Mouse (Mus musculus) kidney, postnatal 14 days (tissue): ENCODE measurements around the gene Wrap73.

Source experiments
- DNase-seq: peaks from one replicate; pipeline ENCODE4 v3.0.0; 2022; ENCODE audit warnings: mixed read lengths

Gene Wrap73

DNA sequence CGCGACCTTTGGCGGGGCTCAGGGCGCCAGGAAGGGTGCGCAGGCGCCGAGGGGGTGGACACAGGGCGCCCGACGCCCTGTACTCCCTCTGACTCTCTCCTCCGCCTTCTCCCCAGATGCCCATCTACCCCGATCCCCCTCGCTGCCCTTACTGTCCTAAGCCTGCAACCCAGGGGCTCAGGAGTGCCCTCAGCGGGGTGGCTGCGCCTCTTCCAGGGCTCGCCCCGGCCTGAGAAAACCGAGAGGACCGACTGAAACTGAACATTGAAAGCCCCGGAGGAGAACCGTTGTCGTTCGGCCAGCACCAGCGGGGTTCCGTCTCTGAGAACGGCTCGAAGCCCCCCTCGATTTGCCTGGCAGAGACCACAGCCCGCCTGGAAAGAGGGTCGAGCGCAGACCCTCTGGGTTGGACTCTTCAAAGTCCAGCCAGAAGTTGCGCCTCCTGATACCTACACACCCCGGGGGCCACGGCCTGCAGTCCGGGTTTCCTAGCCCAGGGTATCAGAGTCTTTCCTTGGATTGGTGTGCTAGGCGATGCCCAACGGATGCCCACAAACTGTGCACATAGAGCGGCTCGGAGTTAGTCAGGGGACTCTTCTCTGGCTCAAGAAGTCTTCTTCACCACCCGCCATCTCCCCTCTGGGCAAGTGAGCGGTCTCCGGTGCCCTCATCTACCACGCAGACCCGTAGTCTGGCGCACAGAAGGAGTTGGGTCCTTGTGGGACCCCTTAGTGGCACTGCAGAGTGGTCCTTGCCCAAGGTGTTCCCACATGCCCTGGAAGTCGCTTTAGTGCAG is 1.8 kb upstream of the Wrap73 start:
- DNase-seq = no peak

DNA sequence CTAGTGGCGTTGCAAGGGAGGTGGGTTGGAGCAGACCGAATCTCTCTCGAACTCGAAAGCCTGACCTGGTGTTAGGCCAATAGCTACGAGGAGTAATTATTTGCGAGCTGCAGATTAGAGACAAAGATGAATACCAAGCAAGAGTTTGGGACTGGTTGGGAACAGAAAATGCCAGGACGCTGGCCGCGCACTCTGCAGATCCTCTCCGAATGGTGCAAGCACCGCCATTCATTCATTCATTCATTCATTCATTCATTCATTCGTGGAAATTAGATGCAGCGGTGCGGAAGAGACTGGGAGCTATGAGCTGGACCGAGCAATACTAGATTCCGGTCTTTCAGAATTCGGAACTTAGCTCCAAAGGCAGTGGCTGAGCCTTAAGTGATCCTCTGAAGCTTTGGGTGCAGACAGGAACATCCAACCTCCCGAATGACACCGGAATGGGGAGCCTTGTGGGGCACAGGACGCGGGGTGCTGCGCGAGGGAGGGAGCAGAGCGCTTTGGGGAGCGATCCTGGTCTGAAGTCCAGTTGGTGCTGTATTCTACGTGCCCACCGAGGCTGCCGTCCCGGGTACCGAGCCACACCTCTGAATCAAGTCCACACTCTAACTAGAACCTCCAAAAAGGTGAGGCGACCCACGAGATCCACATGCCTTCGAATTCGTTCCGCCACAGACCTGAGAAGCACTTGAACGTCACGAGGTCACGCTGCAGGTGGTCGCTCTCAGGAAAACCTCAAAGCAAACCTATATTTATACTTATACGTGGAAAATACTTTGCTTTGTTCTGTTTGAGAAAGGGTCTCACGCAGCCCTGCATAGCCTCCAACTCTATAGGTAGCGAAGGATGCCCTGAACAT is 934 bp upstream of the Wrap73 start:
- DNase-seq = no peak

DNA sequence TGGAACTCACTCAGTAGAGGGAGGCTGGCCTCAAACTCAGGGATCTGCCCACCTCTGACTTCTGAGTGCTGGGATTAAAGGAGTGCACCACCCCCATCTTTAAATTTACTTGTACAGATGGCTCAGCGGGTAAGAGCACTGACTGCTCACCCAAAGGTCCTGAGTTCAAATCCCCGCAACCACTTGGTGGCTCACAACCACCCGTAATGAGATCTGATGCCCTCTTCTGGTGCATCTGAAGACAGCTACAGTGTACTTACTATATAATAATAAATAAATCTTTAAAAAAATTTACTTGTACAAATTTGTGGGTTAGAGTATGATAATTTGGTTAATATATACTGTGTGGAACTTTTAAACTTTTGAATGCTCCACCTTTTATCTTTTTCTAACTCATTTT is 2.5 kb downstream of the Wrap73 start:
- no peak for DNase-seq

DNA sequence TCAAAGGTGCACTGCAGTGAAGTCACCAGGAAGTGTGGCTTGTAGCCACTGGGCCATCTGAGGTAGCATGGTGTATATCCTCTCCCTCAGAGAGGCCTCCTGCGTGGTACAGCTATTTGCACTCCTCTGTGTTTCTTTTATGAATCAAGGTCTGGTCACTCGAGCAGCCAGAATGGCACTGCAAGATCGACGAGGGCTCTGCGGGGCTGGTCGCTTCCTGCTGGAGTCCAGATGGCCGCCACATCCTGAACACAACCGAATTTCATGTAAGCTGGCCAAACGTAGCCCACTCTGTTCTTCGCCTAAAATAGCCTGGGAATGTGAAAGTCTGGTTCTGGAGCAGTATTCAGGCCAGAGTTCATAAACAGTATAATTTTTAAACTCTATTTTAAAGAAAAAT is 4.2 kb downstream of the Wrap73 start:
- no peak for DNase-seq

DNA sequence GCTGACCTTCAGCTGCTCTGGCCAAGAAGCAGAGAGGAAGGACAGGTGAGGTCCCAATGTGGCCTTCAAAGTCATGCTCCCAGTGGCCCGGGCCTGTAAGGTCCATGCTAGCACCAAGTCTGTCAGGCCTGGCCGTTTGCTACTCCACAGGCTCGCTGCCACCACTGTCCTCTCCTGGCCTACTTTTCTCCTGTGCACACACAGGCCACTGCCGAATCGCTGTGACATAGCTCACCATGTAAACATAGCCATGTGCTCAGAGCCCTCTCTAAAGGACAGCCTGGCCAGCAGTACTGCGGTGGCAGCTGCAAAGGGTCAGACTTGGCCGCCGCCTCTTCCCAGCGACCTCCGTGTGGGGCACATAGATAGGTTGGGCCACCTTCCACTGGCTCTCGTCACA is 11.9 kb downstream of the Wrap73 start:
- DNase-seq = no peak

DNA sequence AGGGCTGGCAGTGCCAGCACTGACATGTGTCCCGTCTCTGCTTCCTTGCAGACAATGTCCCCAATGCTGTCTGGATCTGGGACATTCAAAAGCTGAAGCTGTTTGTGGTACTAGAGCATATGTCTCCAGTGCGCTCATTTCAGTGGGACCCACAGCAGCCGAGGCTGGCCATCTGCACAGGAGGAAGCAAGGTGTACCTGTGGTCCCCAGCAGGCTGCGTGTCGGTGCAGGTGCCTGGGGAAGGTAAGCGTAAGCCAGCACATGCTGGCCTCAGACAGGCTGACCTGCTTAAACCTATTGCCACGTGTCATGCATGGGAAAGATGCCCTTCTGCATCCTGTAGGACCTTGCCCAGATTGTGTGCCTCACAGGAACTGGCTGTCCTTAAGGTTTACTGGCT is 13.9 kb downstream of the Wrap73 start:
- no peak for DNase-seq

DNA sequence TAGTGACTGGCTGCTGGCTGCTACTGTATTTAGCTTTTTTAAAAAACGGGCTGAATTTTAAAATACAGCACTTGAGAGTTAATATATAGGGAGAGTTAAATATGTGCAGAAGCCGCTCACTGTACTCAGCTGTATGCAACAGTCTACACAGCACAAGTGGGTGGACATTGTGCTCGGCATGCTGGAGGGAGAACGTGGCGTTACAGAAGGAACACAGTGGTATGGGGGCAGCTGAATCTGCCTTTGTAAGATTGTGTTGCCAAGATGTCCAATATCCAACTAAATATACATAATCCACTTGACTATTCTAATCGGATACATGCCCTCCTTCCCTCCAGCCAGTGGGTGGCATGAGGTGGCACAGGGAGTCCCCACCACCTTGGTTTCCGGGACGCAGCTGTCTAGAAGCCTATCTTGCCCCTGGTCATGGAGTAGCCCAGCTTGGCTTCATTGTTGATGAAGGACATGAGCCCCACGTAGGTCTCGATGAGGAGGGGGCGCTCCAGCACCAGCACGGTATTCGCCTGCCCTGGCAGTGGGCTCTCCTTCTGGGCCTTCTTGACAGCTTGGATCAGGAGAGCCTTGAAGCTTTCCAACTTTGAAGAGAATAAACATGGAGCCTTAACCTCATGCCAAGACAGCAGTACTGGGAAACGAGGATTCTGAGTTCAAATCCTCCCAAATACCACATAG is 15.9 kb downstream of the Wrap73 start:
- no peak for DNase-seq

DNA sequence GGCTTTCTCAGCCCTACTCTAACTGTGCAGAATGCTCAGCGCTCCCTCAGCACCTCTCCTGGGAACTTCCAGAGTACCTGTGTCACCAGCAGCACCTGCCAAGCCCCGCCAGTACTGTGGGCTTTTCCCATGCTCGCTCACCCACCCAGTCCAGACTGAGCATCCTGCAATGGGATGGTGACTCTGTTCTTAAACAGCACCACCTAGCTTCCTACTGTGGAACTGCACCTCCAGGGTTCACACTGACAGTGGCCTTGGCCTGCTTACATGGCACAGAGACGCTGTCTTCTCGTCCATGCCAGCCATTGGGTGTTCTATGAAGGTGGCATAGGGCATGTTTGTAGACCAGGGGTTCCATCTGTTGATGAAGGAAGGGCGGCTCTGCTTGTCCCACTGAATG is 16.8 kb downstream of the Wrap73 start:
- DNase-seq = peak; percentile 88

DNA sequence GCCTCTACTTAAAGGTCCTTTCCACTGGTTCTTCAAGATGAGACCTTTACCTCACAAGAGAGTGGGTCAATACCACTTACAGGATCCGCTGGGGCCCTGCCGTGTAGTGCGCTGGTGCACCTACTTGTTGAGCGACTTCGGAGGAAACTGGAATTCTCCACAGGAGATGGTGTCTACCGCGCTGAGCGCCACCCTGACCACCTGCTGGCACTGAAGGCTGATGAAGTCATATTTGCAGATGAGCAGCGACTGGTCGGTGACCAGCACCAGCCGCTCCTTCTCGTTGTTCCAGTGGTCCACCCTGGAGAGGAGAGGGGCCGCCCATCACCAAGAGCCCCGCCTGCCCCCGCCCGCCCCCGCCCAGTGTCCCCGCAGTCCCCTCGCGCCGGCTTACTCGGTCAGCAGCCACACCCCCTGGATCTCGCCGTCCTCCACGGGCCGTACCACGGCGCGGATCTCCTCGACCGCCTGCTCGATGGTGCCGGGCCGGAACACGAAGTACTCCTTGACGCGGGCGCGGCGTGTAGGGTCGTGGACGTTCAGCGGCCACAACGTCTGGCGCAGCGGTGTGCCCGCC is 17.9 kb downstream of the Wrap73 start:
- no peak for DNase-seq

DNA sequence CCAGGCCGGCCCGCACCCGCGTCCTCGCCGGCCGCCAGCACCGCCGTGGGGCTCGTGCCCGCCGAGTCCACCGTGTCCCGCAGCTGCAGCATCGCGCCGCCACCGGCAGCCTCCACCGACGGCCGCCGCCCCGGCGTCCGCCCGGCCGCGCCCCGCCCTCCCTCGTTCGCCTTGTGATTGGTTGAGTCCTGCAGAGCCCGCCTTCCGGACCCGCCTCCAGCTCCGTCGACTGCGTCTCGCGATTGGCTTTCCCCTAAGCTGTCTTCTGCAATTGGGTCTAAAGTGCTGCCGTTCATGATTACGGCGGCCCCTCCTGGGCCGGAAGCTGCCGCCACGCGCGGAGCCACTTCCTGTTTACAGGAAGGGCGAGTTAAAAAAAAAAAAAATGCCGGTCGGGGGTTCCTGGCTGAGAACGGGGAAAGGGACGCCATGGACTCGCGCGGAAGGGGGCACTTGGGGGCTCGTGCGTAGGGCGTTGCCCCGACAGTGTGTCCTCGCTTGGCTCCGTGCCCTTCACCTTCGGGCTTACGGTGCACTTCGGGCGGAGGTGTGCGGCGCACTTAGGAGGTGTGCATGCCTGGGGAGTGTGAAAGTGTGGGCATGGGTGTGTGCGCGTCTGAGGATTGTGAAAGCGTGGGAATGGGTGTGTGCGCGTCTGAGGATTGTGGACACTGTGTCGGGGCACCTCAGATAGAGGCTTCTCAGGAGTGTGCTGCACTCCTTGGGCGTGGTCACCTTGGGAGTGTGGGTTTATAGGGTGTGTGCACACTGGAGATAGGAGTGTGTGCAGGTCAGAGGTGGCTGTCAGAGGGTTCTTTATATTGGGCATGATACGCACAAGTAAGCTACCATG is 18.6 kb downstream of the Wrap73 start, which contains the start of gene Tprgl:
Gene Tprgl, minus strand, starts transcription at position 129 of the 853 bp plus-strand sequence.
- peak; percentile 98 for DNase-seq

DNA sequence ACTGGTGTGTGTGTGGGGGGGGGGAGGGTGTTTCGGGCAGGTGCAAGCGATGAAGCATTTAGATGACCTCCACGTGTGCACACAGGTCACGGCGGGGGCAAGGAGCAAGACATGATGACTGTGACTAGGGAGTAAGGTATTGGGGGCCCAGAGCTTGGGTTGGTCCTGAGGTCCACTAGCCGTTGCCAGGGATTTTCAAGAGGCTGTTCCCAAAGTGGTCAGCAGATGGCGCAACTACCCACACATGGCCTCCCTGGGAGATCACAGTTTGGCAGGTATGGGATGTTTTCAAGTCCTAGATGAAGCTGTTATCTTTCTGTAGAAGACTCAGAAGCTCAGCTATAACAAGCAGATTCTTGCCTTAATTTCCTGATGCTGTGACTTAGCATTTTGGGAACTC is 21.1 kb downstream of the Wrap73 start:
- DNase-seq = peak; percentile 76

DNA sequence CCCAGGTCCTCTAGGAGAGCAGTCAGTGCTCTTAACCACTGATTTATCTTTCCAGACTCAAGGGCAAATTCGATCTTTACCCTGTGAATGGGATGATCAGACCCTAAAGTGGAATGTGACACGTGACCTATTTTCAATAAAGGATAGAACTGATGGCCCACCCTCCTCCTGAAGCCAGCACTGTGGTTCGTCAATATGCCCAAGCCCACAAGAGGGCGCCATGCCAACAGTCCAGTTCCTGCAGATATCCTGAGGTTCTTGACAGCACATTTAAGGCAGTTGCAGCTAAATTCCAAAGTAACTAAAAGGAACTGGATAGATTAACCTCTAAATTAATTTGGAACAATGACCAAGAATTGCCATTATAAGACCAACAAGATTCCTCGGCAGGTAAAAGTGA is 24.9 kb downstream of the Wrap73 start:
- peak; percentile 71 for DNase-seq

DNA sequence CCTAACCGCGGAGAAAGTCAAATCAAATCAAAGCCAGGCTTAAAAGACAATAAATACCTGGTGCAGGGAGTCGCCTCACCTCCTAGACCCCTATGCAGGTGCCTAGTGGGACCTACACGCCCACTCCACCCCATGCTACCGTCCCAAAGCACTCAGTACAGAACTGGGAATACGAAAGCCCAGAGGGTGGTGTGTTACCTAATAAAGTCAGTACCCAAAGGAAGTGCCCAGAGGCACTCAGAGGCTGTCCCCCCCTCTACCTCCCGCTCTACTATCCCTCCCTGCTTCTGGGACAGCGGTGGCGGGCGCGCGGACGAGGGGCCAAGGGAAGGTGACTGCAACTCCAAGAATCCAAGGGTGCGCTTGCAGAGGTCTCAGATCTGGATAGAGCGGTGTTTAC is 27.8 kb downstream of the Wrap73 start:
- no peak for DNase-seq

DNA sequence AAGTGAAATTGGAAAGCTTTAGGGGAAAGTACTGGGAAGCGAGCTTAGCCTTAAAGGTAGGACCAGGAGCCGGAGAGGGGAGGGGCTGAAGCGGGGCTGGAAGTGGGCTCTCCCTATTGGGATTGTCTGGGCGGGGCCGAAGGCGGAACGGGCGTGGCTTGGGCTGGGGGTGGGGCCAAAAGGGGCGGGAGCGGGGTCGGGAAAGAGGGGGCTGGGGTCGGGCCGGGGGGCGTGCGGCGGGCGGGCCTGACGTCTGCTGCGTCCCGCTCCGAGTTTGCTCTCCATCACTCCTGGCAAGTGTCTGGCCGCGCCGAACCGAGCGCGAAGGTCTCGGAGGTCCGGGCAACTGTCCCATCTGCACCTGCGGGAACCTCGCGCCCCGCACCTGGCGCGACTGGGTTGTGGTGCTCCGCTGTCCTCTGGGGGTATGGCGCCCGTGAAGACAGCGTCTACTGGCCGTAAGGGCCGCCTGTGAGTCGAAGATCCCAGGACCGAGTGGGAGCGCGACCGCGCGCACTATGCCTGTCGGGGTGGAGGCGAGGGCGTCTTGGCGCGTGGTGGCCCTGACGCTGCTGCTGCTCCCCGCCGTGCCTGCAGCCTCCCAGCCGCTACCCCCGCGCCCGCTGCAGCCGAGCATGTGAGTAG is 28.5 kb downstream of the Wrap73 start, which contains the start of gene Megf6:
Gene Megf6, plus strand, starts transcription at position 225 of the 645 bp plus-strand sequence.
- peak; percentile 53 for DNase-seq

DNA sequence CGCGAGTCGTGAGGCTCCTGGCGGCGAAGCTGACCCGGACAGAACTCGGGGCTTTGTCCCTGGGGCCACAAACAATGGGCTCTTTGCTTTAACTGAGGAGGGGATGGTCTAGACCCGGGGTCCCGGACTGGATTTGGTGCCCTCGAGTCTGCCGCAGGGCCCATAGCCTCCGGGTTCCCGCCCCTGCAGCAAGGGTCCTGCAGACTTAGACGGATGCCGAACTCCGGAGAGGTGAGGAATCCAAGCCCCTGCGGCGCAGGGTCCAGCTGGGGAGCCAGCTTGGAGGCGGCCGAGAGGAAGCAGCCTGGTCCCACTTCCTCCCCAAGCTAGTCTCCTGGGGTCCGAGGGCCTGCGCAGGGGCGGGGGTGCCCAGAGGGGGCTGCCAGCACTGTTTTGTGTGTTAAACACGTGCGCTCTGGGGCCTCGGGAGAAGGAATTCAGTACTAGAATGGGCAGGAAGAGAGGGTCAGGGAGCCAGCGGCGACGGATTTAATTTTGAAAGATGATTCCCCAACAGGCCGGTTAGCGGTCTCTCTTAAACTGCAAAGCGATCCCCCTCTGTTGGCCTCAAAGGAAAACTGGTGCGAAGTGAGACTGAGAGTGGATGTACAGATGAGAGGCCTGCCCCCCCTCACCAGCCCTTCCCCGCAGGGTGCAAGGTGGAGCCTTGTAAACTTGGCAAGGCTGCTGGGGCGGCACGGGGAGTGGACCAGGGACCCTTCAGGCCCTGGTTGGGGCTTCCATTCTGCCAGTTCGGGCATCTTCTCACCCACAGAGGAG is 29.2 kb downstream of the Wrap73 start:
- DNase-seq = no peak

DNA sequence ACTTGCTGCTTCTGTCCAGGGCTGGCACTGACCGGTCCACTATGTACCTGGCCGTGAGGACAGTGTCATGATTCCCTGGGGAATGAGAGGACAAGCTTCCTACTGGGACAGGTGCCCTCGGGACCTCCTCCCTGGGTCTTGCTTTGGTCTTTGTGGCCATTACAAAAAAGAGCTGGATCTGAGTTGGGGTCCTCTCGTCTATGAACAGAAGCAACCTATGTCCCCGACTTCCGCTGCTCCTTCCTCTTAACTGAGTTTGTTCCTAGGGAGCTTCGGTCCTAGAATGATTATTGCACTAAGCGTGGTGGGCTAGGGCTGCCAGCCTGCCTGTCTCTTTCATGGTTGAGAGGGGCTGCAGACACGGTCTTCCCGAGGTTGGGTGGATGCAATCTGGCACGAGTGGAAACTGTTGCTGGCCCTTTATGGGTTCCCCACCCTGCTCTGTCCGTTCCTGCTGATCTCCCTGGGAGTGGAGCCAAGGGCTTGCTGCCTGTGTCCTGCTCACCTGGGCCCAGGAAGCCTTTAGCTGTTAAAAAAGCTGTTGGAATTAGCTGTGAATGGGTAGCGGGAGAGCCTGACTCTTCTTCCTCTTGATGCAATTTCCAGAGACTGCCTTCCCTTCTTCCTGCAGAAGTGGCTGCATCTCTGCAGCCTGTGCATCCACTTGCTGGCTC is 29.9 kb downstream of the Wrap73 start:
- no peak for DNase-seq

DNA sequence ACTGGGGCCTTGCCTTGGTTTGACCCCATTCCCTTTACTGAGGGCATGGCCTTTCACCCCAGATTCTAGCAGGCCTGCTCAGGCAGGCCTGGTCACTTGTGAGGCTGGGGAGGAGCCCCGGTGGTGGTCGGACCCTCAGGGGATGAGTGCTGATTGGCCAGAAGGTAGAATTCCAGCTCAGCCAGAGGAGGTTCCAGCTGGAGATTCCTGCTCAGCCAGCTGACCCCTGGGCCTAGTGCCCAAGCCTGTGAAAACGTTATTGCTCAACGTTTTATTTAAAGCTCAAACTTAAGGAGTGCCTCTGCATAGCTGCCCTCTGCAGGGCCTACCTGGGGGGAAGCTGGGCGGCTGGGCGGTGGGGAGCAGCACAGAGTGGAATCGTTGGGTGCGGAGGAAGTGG is 35.1 kb downstream of the Wrap73 start:
- no peak for DNase-seq

DNA sequence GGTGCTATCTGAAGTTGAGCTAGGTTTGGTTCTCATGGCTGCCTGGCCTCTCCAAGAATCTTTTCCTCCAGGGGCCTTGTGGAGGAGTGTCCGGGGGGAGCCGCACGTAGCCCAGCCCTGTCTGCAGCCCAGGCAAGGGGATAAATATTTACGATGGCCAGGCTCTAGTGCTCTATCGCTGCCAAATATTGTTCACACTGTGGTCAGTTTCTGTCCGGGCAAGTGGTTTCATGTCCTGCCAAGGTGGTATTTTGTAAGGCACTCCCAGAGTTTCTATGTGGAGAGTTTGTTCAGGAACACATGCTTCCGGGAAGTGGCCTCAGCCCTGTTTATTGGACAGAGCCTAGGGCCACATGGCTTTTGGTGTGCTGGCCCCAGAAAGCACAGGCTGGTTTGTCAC is 38.8 kb downstream of the Wrap73 start:
- no peak for DNase-seq

DNA sequence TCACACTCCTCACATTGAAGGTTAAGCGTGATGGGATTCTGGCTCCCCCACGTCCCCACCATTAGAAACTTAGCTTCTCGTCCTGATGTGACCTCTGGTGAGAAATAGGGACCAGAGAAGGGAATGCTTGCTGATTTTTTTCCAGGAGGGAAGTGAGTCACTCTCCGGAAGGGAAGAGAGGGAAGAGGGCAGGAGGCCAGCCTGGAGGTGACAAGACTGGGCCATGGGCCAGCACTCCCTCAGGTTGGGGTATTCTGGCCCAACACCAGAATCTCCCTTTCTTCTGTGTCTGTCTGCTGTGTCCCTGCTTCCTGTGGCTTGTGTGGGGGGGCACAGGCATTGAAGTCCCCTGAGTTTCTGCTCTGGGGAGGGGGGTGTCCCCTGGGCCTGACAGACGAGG is 41.4 kb downstream of the Wrap73 start:
- DNase-seq = peak; percentile 46

DNA sequence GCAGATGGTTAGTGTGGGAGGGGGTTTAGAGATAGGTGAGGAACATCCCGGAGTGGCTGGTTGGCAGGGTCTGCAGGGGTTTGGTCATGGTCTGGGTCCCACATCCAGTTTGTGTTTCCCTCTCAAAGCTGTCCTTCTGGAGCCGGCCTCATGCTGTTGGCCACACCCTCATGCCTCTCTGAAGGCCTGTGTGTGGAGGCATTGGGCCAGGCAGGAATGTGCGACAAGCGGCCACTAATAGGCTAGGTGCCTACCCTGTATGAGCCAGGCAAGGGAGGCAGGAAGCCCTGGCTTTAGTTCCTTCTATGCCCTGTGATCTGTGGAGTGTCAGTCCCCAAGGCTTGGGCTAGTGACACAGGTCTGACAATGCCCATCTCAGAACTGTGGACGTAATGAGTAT is 42.8 kb downstream of the Wrap73 start:
- no peak for DNase-seq
